Mouse (Mus musculus) stomach, embryonic 15.5 days (tissue): ENCODE measurements around the gene Prkn. TPM values are rescaled to one million over a fixed set of nuclear protein-coding genes. Genes with fewer than 3 reads are reported as not detected.

Source experiments
- ATAC-seq: fragments of 200-750 bp; cut with Nextera tagmentation; 2 replicates; pipeline ENCODE4 v1.8.0; 2017; ENCODE audit warnings: low read depth, moderate number of reproducible peaks, moderate TSS enrichment; ENCODE audit not compliant: insufficient read depth, low FRiP score
- H3K27ac ChIP-seq: fragments of 300-500 bp; sonication (generic); 2 replicates; pipeline ENCODE4 v1.5.1; 2015; ENCODE audit warnings: mild to moderate bottlenecking, inconsistent platforms
- H3K27me3 ChIP-seq: fragments of 300-500 bp; sonication (generic); replicated peaks from 2 replicates; pipeline ENCODE4 v1.6.1; 2015; ENCODE audit warnings: inconsistent platforms
- H3K36me3 ChIP-seq: fragments of 300-500 bp; sonication (generic); 2 replicates; pipeline ENCODE4 v1.6.1; 2015; ENCODE audit warnings: inconsistent platforms
- H3K4me1 ChIP-seq: fragments of 300-500 bp; sonication (generic); 2 replicates; pipeline ENCODE4 v1.6.1; 2015; ENCODE audit warnings: inconsistent platforms
- H3K4me2 ChIP-seq: fragments of 300-500 bp; sonication (generic); 2 replicates; pipeline ENCODE4 v1.6.1; 2015; ENCODE audit warnings: mild to moderate bottlenecking, inconsistent platforms
- H3K4me3 ChIP-seq: fragments of 300-500 bp; sonication (generic); replicated peaks from 2 replicates; pipeline ENCODE4 v1.5.1; 2015; ENCODE audit warnings: inconsistent platforms
- H3K9ac ChIP-seq: fragments of 300-500 bp; sonication (generic); 2 replicates; pipeline ENCODE4 v1.6.1; 2015; ENCODE audit warnings: inconsistent platforms
- H3K9me3 ChIP-seq: fragments of 300-500 bp; sonication (generic); 2 replicates; pipeline ENCODE4 v1.6.1; 2016; ENCODE audit warnings: inconsistent platforms
- WGBS: fragments of 180-500 bp; shearing (Covaris S2); methylation state at CpG from one replicate; pipeline ENCODE4 v1.1.7; 2015; 5-methylcytosine and 5-hydroxymethylcytosine counted together
- polyA plus RNA-seq: library from polyadenylated mRNA; unstranded; fragments of >200 nt; fragmentation: Nextera tagmentation; extraction: Ambion mirVana; gene quantifications from 2 replicates; pipeline ENCODE4 v1.2.1, GENCODE M21; 2015

Gene Prkn
- polyA plus RNA-seq, 1 experiment from 2014 or later: 2.0 TPM

- Histone ChIP-seq H3K36me3 (no peaks in the 10 kb centered on the region), H3K9ac (no peak overlapping the region), H3K4me2 (no peak overlapping the region), H3K27ac (no peak overlapping the region), H3K27me3 (no peaks in the 10 kb centered on the region), H3K4me1 (no peaks in the 10 kb centered on the region), H3K9me3 (no peaks in the 10 kb centered on the region), H3K4me3 (no peak overlapping the region)
- 31% methylated on average over 8 of the region's 8 CpGs for WGBS
- no peak for ATAC-seq
Measured at GRCm38 (mm10) chr17:11514032-11514761, 674.0 kb downstream of the Prkn start.

GRCm38 (mm10) chr17:11515619-11516018 is 675.4 kb downstream of the Prkn start:
- Histone ChIP-seq H3K4me1 (no peaks in the 10 kb centered on the region), H3K9ac (no peak overlapping the region), H3K4me2 (no peak overlapping the region), H3K36me3 (no peaks in the 10 kb centered on the region), H3K4me3 (no peak overlapping the region), H3K9me3 (no peaks in the 10 kb centered on the region), H3K27me3 (no peaks in the 10 kb centered on the region), H3K27ac (no peak overlapping the region)
- ATAC-seq: no peak
- WGBS: 84% methylated on average over 4 of the region's 4 CpGs

- 76% methylated on average over 7 of the region's 7 CpGs for WGBS
- Histone ChIP-seq H3K4me1 (no peaks in the 10 kb centered on the region), H3K36me3 (no peaks in the 10 kb centered on the region)
Measured at GRCm38 (mm10) chr17:11516165-11516564, 676.0 kb downstream of the Prkn start.

GRCm38 (mm10) chr17:11532066-11532465 is 691.9 kb downstream of the Prkn start:
- Histone ChIP-seq H3K27me3 (no peaks in the 10 kb centered on the region), H3K9ac (no peak overlapping the region), H3K27ac (no peak overlapping the region), H3K4me1 (no peaks in the 10 kb centered on the region), H3K36me3 (no peaks in the 10 kb centered on the region), H3K9me3 (no peaks in the 10 kb centered on the region), H3K4me3 (no peak overlapping the region), H3K4me2 (no peak overlapping the region)
- 43% methylated on average over 3 of the region's 3 CpGs for WGBS
- ATAC-seq: no peak

More at GRCm38 (mm10) chr17:11516165-11516564, 676.0 kb downstream of the Prkn start:
- H3K9ac ChIP-seq: no peak overlapping the region
- ATAC-seq: no peak
- H3K4me3 ChIP-seq: no peak overlapping the region
- H3K9me3 ChIP-seq: no peaks in the 10 kb centered on the region
- no peaks in the 10 kb centered on the region for H3K27me3 ChIP-seq
- no peak overlapping the region for H3K4me2 ChIP-seq
- no peak overlapping the region for H3K27ac ChIP-seq

- WGBS: 57% methylated on average over 2 of the region's 2 CpGs
- no peak overlapping the region for H3K27ac ChIP-seq
Measured at GRCm38 (mm10) chr17:11532748-11533147, 692.6 kb downstream of the Prkn start.

GRCm38 (mm10) chr17:11533835-11534234 is 693.7 kb downstream of the Prkn start:
- Histone ChIP-seq H3K9ac (no peak overlapping the region), H3K4me1 (no peaks in the 10 kb centered on the region)
- ATAC-seq: no peak

More at GRCm38 (mm10) chr17:11532748-11533147, 692.6 kb downstream of the Prkn start:
- Histone ChIP-seq H3K9me3 (no peaks in the 10 kb centered on the region), H3K36me3 (no peaks in the 10 kb centered on the region), H3K4me3 (no peak overlapping the region), H3K27me3 (no peaks in the 10 kb centered on the region), H3K4me2 (no peak overlapping the region), H3K4me1 (no peaks in the 10 kb centered on the region), H3K9ac (no peak overlapping the region)
- no peak for ATAC-seq

GRCm38 (mm10) chr17:11538826-11539225 is 698.6 kb downstream of the Prkn start:
- H3K36me3 ChIP-seq: no peaks in the 10 kb centered on the region
- no peaks in the 10 kb centered on the region for H3K9me3 ChIP-seq
- no peak overlapping the region for H3K4me2 ChIP-seq
- H3K4me1 ChIP-seq: no peaks in the 10 kb centered on the region
- WGBS: 87% methylated on average over 7 of the region's 7 CpGs
- no peak for ATAC-seq
- no peak overlapping the region for H3K4me3 ChIP-seq
- no peak overlapping the region for H3K9ac ChIP-seq
- no peaks in the 10 kb centered on the region for H3K27me3 ChIP-seq
- H3K27ac ChIP-seq: no peak overlapping the region

More at GRCm38 (mm10) chr17:11533835-11534234, 693.7 kb downstream of the Prkn start:
- Histone ChIP-seq H3K9me3 (no peaks in the 10 kb centered on the region), H3K4me3 (no peak overlapping the region), H3K36me3 (no peaks in the 10 kb centered on the region), H3K27ac (no peak overlapping the region), H3K27me3 (no peaks in the 10 kb centered on the region), H3K4me2 (no peak overlapping the region)
- 73% methylated on average over 1 of the region's 1 CpGs for WGBS

- Histone ChIP-seq H3K27me3 (no peaks in the 10 kb centered on the region), H3K4me2 (no peak overlapping the region), H3K27ac (no peak overlapping the region), H3K9me3 (no peaks in the 10 kb centered on the region), H3K4me3 (no peak overlapping the region), H3K9ac (no peak overlapping the region), H3K36me3 (no peaks in the 10 kb centered on the region), H3K4me1 (no peaks in the 10 kb centered on the region)
- no peak for ATAC-seq
- 83% methylated on average over 4 of the region's 4 CpGs for WGBS
Measured at GRCm38 (mm10) chr17:11541928-11542623, 701.9 kb downstream of the Prkn start.

GRCm38 (mm10) chr17:11550562-11550961 is 710.4 kb downstream of the Prkn start:
- no peak for ATAC-seq
- H3K4me3 ChIP-seq: no peak overlapping the region
- no peaks in the 10 kb centered on the region for H3K27me3 ChIP-seq
- no peaks in the 10 kb centered on the region for H3K36me3 ChIP-seq
- no peaks in the 10 kb centered on the region for H3K4me1 ChIP-seq
- no peak overlapping the region for H3K9ac ChIP-seq
- 73% methylated on average over 5 of the region's 5 CpGs for WGBS
- H3K27ac ChIP-seq: no peak overlapping the region
- H3K9me3 ChIP-seq: no peaks in the 10 kb centered on the region
- H3K4me2 ChIP-seq: no peak overlapping the region

GRCm38 (mm10) chr17:11565681-11566080 is 725.5 kb downstream of the Prkn start:
- Histone ChIP-seq H3K36me3 (no peaks in the 10 kb centered on the region), H3K4me1 (no peaks in the 10 kb centered on the region), H3K27ac (no peak overlapping the region), H3K4me2 (no peak overlapping the region), H3K9ac (no peak overlapping the region), H3K27me3 (no peaks in the 10 kb centered on the region), H3K4me3 (no peak overlapping the region), H3K9me3 (no peaks in the 10 kb centered on the region)
- WGBS: 84% methylated on average over 6 of the region's 6 CpGs
- ATAC-seq: no peak

GRCm38 (mm10) chr17:11570392-11570791 is 730.2 kb downstream of the Prkn start:
- no peaks in the 10 kb centered on the region for H3K36me3 ChIP-seq
- 74% methylated on average over 8 of the region's 8 CpGs for WGBS
- no peak overlapping the region for H3K4me3 ChIP-seq
- H3K27me3 ChIP-seq: no peaks in the 10 kb centered on the region
- no peak overlapping the region for H3K9ac ChIP-seq
- no peak overlapping the region for H3K27ac ChIP-seq
- no peak for ATAC-seq
- H3K9me3 ChIP-seq: no peaks in the 10 kb centered on the region
- H3K4me2 ChIP-seq: no peak overlapping the region
- H3K4me1 ChIP-seq: no peaks in the 10 kb centered on the region

- H3K9me3 ChIP-seq: no peaks in the 10 kb centered on the region
- no peaks in the 10 kb centered on the region for H3K4me1 ChIP-seq
- 87% methylated on average over 9 of the region's 9 CpGs for WGBS
- H3K36me3 ChIP-seq: no peaks in the 10 kb centered on the region
- H3K4me3 ChIP-seq: no peak overlapping the region
- ATAC-seq: no peak
- no peaks in the 10 kb centered on the region for H3K27me3 ChIP-seq
- H3K4me2 ChIP-seq: no peak overlapping the region
- no peak overlapping the region for H3K9ac ChIP-seq
- no peak overlapping the region for H3K27ac ChIP-seq
Measured at GRCm38 (mm10) chr17:11573666-11574065, 733.5 kb downstream of the Prkn start.
